Mouse (Mus musculus) spleen, postnatal 0 days (tissue): Measurements from ENCODE around the gene Clcc1. TPM values are rescaled to one million over a fixed set of nuclear protein-coding genes. Genes with fewer than 3 reads are reported as not detected.

Source experiments
- polyA plus RNA-seq: library from polyadenylated mRNA; unstranded; fragments of >200 nt; fragmentation: Nextera tagmentation; extraction: Ambion mirVana; gene quantifications from 2 replicates; pipeline ENCODE4 v1.2.1, GENCODE M21; 2015

Gene Clcc1
- 52.5 and 52.8 TPM in 2 replicates for polyA plus RNA-seq

GRCm38 (mm10) chr3:108653710-108654379 lies at the start of gene Clcc1:
Gene Clcc1, plus strand, starts transcription at chr3:108653913.

GRCm38 (mm10) chr3:108722036-108722872 lies 68.5 kb downstream of the Clcc1 start, which contains the start of gene Gpsm2:
Gene Gpsm2, minus strand, starts transcription at chr3:108722309.

Other genes starting within 250 kb of the Clcc1 start
- 0.20 and 0.57 TPM in 2 replicates for gene Celsr2, start 238.4 kb upstream of the Clcc1 start, polyA plus RNA-seq
- 71.7 and 74.3 TPM in 2 replicates for gene Sars, start 208.7 kb upstream of the Clcc1 start, polyA plus RNA-seq
- not detected in 2 replicates for gene 1700013F07Rik, start 119.8 kb upstream of the Clcc1 start, polyA plus RNA-seq
- 0.33 and 0.75 TPM in 2 replicates for gene 5330417C22Rik, start 117.4 kb upstream of the Clcc1 start, polyA plus RNA-seq
- 17.0 and 19.3 TPM in 2 replicates for gene Tmem167b, start 91.4 kb upstream of the Clcc1 start, polyA plus RNA-seq
- 15.7 and 17.6 TPM in 2 replicates for gene Taf13, start 82.2 kb upstream of the Clcc1 start, polyA plus RNA-seq
- gene Wdr47, start 62.6 kb upstream of the Clcc1 start, polyA plus RNA-seq, result 2.7 and 3.5 TPM in 2 replicates
- 42.9 and 47.5 TPM in 2 replicates for gene Gpsm2, start 68.4 kb downstream of the Clcc1 start, polyA plus RNA-seq
- 0.40 and 0.59 TPM in 2 replicates for gene Aknad1, start 85.7 kb downstream of the Clcc1 start, polyA plus RNA-seq
- gene Stxbp3, start 186.6 kb downstream of the Clcc1 start, polyA plus RNA-seq, result 23.4 and 27.0 TPM in 2 replicates
- 0.07 and 0.13 TPM in 2 replicates for gene Fndc7, start 236.1 kb downstream of the Clcc1 start, polyA plus RNA-seq